Mouse (Mus musculus): ENCODE data around the gene Cntnap1. TPM values are rescaled to one million over a fixed set of nuclear protein-coding genes. Genes with fewer than 3 reads are reported as not detected.

The Cntnap1 gene
- polyA plus RNA-seq, 1 experiment from 2014 or later, result 2.3 TPM

DNA sequence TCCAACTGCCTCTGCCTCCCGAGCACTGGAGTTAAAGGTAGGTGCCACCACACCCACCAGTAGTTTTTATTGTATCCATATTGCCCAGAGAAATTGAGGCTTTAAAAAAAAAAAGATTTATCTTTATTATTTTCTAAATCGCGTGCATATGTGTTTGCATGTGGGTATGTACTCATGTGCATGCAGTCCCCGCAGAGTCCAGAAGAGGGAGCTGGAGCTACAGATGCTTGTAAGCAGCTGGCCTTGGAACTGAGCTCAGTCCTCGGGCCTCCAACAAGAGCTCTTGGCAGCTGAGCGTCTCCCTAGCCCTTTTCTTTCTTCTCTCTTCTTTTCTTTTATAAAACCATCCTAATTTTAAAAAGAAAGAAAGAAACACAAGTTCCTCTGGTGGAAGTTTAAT, 38.6 kb upstream of the Cntnap1 start:
- Histone ChIP-seq H3K36me3 (ENCODE audit: control insufficient read depth, insufficient read depth, low read length) (peaks cover 2% of the 10 kb centered on the region), H3K9me3 (ENCODE audit: control insufficient read depth, low read length) (no peaks in the 10 kb centered on the region), H3K4me3 (replicated peaks; ENCODE audit: low read depth, low read length) (no peak overlapping the region), H3K4me1 (ENCODE audit: control insufficient read depth, insufficient read depth, low read length) (no peaks in the 10 kb centered on the region), H3K9ac (replicated peaks; ENCODE audit: low read length) (no peak overlapping the region), H3K27ac (replicated peaks; ENCODE audit: low read depth, low read length) (no peak overlapping the region), H3K27me3 (ENCODE audit: control insufficient read depth, insufficient read depth, low read length) (no peaks in the 10 kb centered on the region), H3K4me2 (ENCODE audit: low read length) (no peak overlapping the region)
- 86% methylated on average over 6 of the region's 6 CpGs for WGBS
- DNase-seq (peak; percentile 34), ATAC-seq (ENCODE audit: low FRiP score, low TSS enrichment) (no peak)

DNA sequence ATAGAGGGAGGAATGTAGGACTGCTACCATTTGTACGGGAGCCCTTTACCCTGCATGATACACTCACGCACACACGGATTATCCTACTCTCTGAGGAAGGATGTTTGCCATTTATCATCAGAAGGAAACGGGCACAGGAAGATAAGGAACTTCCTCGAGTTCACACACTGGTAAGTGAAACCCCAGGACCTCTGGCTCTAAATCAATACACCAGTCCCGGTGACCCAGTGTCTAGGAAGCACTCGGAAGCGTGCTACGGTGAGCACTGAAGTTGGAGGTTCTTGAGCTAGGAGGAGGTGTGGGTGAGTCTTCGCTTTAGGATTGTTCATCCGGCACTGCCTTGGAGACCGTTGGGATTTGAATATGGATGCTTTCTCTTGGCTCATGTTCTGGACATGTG, 37.3 kb upstream of the Cntnap1 start:
- H3K9ac ChIP-seq (replicated peaks; ENCODE audit: low read length), result no peak overlapping the region
- WGBS, result 89% methylated on average over 12 of the region's 12 CpGs
- no peaks in the 10 kb centered on the region for H3K36me3 ChIP-seq (ENCODE audit: control insufficient read depth, insufficient read depth, low read length)
- no peak overlapping the region for H3K27ac ChIP-seq (replicated peaks; ENCODE audit: low read depth, low read length)
- no peaks in the 10 kb centered on the region for H3K9me3 ChIP-seq (ENCODE audit: control insufficient read depth, low read length)
- no peaks in the 10 kb centered on the region for H3K4me1 ChIP-seq (ENCODE audit: control insufficient read depth, insufficient read depth, low read length)
- no peak overlapping the region for H3K4me2 ChIP-seq (ENCODE audit: low read length)
- ATAC-seq (ENCODE audit: low FRiP score, low TSS enrichment), result no peak
- H3K4me3 ChIP-seq (replicated peaks; ENCODE audit: low read depth, low read length), result no peak overlapping the region
- no peaks in the 10 kb centered on the region for H3K27me3 ChIP-seq (ENCODE audit: control insufficient read depth, insufficient read depth, low read length)
- no peak for DNase-seq

DNA sequence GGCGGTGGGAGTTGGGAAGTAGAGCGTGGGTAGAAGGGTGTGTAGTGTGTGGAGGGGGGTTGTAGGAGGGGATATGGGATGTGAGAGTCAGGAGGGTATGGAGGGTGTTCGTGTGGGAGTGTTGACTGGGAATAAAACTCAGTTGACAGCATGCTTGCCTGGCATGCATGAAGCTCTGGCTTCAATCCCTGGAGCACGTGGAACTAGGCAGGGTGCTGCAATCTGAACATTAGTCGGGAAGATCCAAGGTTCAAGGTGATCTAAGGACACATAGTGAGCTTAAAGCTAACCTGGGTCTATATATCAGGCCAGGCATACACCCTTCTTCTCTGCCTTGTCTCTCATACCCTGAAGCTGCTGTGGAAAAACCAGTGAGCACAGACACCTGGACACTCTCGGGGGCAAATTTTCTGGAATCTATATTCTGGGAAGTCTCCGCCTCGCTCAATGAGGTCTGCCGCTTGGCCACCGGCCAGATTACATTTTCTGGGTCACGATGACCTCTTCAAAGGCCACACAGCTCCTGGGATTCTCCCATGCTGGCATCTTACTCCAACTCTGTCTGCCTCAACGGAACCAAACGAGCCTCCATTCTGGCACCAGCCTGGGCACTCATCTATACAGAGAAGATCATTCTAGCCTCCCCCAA, 36.0 kb upstream of the Cntnap1 start:
- H3K9me3 ChIP-seq (ENCODE audit: control insufficient read depth, low read length), result no peaks in the 10 kb centered on the region
- H3K27me3 ChIP-seq (ENCODE audit: control insufficient read depth, insufficient read depth, low read length), result no peaks in the 10 kb centered on the region
- ATAC-seq (ENCODE audit: low FRiP score, low TSS enrichment), result no peak
- H3K4me3 ChIP-seq (replicated peaks; ENCODE audit: low read depth, low read length), result no peak overlapping the region
- no peak overlapping the region for H3K9ac ChIP-seq (replicated peaks; ENCODE audit: low read length)
- H3K4me2 ChIP-seq (ENCODE audit: low read length), result no peak overlapping the region
- H3K27ac ChIP-seq (replicated peaks; ENCODE audit: low read depth, low read length), result no peak overlapping the region
- 86% methylated on average over 13 of the region's 13 CpGs for WGBS
- H3K4me1 ChIP-seq (ENCODE audit: control insufficient read depth, insufficient read depth, low read length), result no peaks in the 10 kb centered on the region
- no peak for DNase-seq
- H3K36me3 ChIP-seq (ENCODE audit: control insufficient read depth, insufficient read depth, low read length), result no peaks in the 10 kb centered on the region

DNA sequence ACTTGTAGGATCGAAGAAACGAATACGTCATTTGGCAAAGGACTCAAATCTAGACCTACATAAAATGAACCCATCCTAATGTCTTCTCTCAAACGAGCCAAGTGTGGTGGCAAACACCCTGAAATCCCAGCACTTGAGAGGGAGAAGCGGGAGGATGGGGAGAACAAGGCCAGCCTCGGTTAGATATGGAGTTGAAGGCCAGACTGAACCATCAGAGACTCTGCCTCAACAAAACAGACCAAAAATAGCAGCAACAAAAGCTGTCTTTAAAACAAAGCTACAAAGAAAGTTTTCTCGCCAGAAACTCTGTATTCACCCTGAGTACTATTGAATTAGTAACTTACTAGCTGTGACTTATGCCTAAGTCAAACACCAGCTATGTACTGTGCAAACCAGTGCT, 33.3 kb upstream of the Cntnap1 start:
- no peak overlapping the region for H3K4me3 ChIP-seq (replicated peaks; ENCODE audit: low read depth, low read length)
- WGBS, result 80% methylated on average over 7 of the region's 7 CpGs
- H3K4me1 ChIP-seq (ENCODE audit: control insufficient read depth, insufficient read depth, low read length), result no peaks in the 10 kb centered on the region
- no peaks in the 10 kb centered on the region for H3K27me3 ChIP-seq (ENCODE audit: control insufficient read depth, insufficient read depth, low read length)
- H3K4me2 ChIP-seq (ENCODE audit: low read length), result no peak overlapping the region
- ATAC-seq (ENCODE audit: low FRiP score, low TSS enrichment) (no peak), DNase-seq (no peak)
- no peaks in the 10 kb centered on the region for H3K36me3 ChIP-seq (ENCODE audit: control insufficient read depth, insufficient read depth, low read length)
- no peak overlapping the region for H3K9ac ChIP-seq (replicated peaks; ENCODE audit: low read length)
- H3K27ac ChIP-seq (replicated peaks; ENCODE audit: low read depth, low read length), result no peak overlapping the region
- H3K9me3 ChIP-seq (ENCODE audit: control insufficient read depth, low read length), result no peaks in the 10 kb centered on the region

DNA sequence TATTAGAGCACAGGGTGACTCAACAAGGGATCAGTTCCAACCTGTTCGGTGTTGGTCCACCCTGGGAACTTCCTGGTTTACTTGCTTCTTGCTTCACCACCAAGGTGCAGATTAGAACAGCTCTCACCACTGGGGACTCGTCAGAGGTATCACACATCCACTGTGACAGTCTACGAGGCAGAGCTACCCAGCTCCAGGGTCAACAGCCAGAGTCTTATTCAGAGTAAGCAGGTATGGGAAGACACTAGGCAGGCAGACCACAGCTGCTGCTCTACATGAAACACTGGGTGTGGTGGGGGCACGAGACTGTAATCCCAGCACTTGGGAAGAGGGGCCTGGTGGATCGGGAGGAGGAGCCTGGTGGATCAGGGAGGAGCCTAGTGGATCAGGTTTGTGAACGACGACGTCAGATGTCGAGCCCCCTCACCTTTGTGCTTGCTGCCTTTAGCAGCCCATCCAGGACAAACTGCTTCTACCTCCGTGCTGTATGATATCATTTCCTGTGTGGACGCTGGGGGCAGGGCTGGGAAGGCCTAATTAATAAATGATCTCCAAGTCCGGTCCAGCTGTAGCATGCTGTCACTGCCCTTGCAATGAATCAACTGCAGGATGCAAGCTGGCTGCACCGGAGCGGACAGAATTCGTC, 31.7 kb upstream of the Cntnap1 start:
- DNase-seq (peak; percentile 53), ATAC-seq (ENCODE audit: low FRiP score, low TSS enrichment) (no peak; the same call in 1 of the 2 replicates)
- 31% methylated on average over 15 of the region's 15 CpGs for WGBS
- H3K4me3 ChIP-seq (replicated peaks; ENCODE audit: low read depth, low read length), result 0 out of 2 replicates have a peak overlapping the region, but pooled peaks have one; percentile 0
- H3K4me2 ChIP-seq (ENCODE audit: low read length), result peak overlapping the region; percentile 38
- peaks cover 3% of the 10 kb centered on the region; the same call in 1 of the 2 replicates for H3K4me1 ChIP-seq (ENCODE audit: control insufficient read depth, insufficient read depth, low read length)
- no peaks in the 10 kb centered on the region for H3K36me3 ChIP-seq (ENCODE audit: control insufficient read depth, insufficient read depth, low read length)
- peak overlapping the region; percentile 55; the same call in 1 of the 2 replicates for H3K27ac ChIP-seq (replicated peaks; ENCODE audit: low read depth, low read length)
- H3K9me3 ChIP-seq (ENCODE audit: control insufficient read depth, low read length), result no peaks in the 10 kb centered on the region
- H3K9ac ChIP-seq (replicated peaks; ENCODE audit: low read length), result peak overlapping the region; percentile 34; the same call in 1 of the 2 replicates
- H3K27me3 ChIP-seq (ENCODE audit: control insufficient read depth, insufficient read depth, low read length), result no peaks in the 10 kb centered on the region

DNA sequence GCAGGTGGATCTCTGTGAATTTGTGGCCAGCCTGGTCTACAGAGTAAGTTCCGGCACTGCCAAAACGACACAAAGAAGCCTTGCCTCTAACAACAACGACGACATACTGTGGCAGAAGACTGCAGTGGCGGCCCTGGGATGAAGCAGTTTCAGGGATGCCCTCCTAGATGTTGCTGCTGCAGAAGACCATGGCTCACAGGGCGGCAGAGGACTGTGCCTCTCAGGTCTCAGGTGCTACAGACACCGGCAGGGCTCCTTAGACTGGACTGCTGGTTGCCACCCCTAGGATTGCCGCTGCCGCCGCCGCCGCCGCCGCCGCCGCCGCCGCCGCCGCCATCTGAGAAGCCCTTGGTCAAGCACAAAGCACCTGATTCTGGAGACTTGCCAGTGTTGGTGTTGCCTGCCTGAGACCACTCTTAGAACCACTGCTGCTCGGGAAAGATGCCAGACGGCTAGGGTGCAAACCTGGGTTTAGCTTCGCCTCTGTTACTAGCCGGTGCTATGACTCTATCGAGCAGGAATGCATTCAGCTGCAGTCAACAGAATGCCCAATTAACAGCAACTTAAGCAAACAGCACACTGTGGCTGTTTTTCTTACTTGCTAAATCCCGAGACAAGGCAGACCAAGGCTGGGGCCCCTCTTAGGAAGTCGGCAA, 30.0 kb upstream of the Cntnap1 start:
- no peaks in the 10 kb centered on the region for H3K36me3 ChIP-seq (ENCODE audit: control insufficient read depth, insufficient read depth, low read length)
- H3K4me1 ChIP-seq (ENCODE audit: control insufficient read depth, insufficient read depth, low read length), result peaks cover 5% of the 10 kb centered on the region; the same call in 1 of the 2 replicates
- peak; percentile 61 for DNase-seq
- H3K9ac ChIP-seq (replicated peaks; ENCODE audit: low read length), result peak overlapping the region; percentile 34; the same call in 1 of the 2 replicates
- H3K9me3 ChIP-seq (ENCODE audit: control insufficient read depth, low read length), result no peaks in the 10 kb centered on the region
- H3K27me3 ChIP-seq (ENCODE audit: control insufficient read depth, insufficient read depth, low read length), result no peaks in the 10 kb centered on the region
- H3K27ac ChIP-seq (replicated peaks; ENCODE audit: low read depth, low read length), result 0 out of 2 replicates have a peak overlapping the region, but pooled peaks have one; percentile 26
- no peak for ATAC-seq (ENCODE audit: low FRiP score, low TSS enrichment)
- peak overlapping the region; percentile 22 for H3K4me3 ChIP-seq (replicated peaks; ENCODE audit: low read depth, low read length)
- WGBS, result 47% methylated on average over 27 of the region's 27 CpGs
- peak overlapping the region; percentile 44 for H3K4me2 ChIP-seq (ENCODE audit: low read length)

DNA sequence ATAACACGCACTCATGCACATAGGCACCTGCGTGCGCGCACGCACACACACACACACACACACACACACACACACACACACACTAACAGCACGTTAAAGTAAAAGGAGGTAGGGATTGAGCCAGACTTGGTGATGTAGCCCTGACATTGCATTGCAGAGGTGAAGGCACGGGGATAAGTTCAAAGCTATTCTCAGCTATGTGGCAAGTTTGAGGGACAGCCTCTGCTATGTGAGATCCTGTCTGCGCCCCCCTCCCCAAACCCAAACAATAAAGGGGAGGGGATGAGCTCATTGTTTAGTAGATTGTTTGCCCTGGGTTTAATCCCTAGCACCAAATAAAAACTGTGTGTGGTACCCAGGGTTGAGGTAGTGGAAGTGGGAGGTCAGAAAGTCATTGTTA, 29.2 kb upstream of the Cntnap1 start:
- H3K27ac ChIP-seq (replicated peaks; ENCODE audit: low read depth, low read length), result 0 out of 2 replicates have a peak overlapping the region, but pooled peaks have one; percentile 37
- H3K4me2 ChIP-seq (ENCODE audit: low read length), result no peak overlapping the region
- WGBS, result 82% methylated on average over 8 of the region's 8 CpGs
- no peak for DNase-seq
- H3K27me3 ChIP-seq (ENCODE audit: control insufficient read depth, insufficient read depth, low read length), result no peaks in the 10 kb centered on the region
- no peak overlapping the region for H3K9ac ChIP-seq (replicated peaks; ENCODE audit: low read length)
- H3K4me3 ChIP-seq (replicated peaks; ENCODE audit: low read depth, low read length), result no peak overlapping the region
- no peaks in the 10 kb centered on the region for H3K9me3 ChIP-seq (ENCODE audit: control insufficient read depth, low read length)
- H3K4me1 ChIP-seq (ENCODE audit: control insufficient read depth, insufficient read depth, low read length), result peaks cover 8% of the 10 kb centered on the region; the same call in 1 of the 2 replicates
- H3K36me3 ChIP-seq (ENCODE audit: control insufficient read depth, insufficient read depth, low read length), result no peaks in the 10 kb centered on the region
- ATAC-seq (ENCODE audit: low FRiP score, low TSS enrichment), result no peak

DNA sequence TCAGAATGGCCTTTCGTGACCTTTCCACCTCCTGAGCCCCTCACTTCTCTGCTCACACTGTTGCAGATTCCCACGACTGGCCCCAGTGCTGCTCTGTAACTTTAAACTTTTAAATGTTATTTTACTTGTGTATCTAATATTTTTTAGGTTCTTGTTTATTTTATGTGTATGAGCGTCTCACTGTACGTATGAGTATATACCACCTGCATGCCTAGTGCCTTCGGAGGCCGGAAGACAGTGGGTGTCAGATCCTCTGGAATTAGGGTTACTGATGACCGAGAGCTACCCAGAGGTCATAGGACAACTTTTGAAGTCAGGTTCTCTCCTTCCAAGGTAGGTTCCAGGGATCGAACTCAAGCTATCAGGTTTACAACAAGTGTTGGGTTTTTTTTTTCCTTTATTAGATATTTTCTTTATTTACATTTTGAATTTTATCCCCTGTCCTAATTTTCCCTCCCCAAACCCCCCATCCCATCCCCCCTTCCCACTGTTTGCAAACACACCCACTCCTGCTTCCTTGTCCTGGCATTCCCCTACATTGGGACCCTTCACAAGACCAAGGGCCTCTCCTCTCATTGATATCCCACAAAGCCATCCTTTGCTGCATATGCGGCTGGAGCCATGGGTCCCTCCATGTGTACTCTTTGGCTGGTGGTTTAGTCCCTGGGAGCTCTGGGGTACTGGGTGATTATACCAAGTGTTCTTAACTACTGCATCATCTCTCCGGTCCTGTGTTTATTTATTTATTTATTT, 27.9 kb upstream of the Cntnap1 start:
- ATAC-seq (ENCODE audit: low FRiP score, low TSS enrichment) (no peak), DNase-seq (no peak)
- Histone ChIP-seq H3K36me3 (ENCODE audit: control insufficient read depth, insufficient read depth, low read length) (no peaks in the 10 kb centered on the region), H3K9ac (replicated peaks; ENCODE audit: low read length) (no peak overlapping the region), H3K27ac (replicated peaks; ENCODE audit: low read depth, low read length) (no peak overlapping the region), H3K9me3 (ENCODE audit: control insufficient read depth, low read length) (no peaks in the 10 kb centered on the region), H3K4me1 (ENCODE audit: control insufficient read depth, insufficient read depth, low read length) (peaks cover 17% of the 10 kb centered on the region), H3K4me2 (ENCODE audit: low read length) (no peak overlapping the region), H3K27me3 (ENCODE audit: control insufficient read depth, insufficient read depth, low read length) (no peaks in the 10 kb centered on the region), H3K4me3 (replicated peaks; ENCODE audit: low read depth, low read length) (no peak overlapping the region)
- 89% methylated on average over 10 of the region's 10 CpGs for WGBS
